Mouse (Mus musculus) lung, embryonic 15.5 days (tissue): ENCODE data around the gene Meaf6. TPM values are rescaled to one million over a fixed set of nuclear protein-coding genes. Genes with fewer than 3 reads are reported as not detected.

Experiments used
- polyA plus RNA-seq: library from polyadenylated mRNA; unstranded; fragments of >200 nt; fragmentation: Nextera tagmentation; extraction: Ambion mirVana; gene quantifications from 2 replicates; pipeline ENCODE4 v1.2.1, GENCODE M21; 2015

The Meaf6 gene
- polyA plus RNA-seq, 1 experiment from 2014 or later: 53.4 TPM

Other genes starting within 250 kb of the Meaf6 start
- gene Yrdc, start 234.5 kb upstream of the Meaf6 start, polyA plus RNA-seq: 36.1 and 40.5 TPM in 2 replicates
- gene 1110065P20Rik, start 233.9 kb upstream of the Meaf6 start, polyA plus RNA-seq: 58.2 and 59.0 TPM in 2 replicates
- gene Maneal, start 223.0 kb upstream of the Meaf6 start, polyA plus RNA-seq: 0.42 and 0.59 TPM in 2 replicates
- not detected in 2 replicates for gene Epha10, start 204.2 kb upstream of the Meaf6 start, polyA plus RNA-seq
- gene 9930104L06Rik, start 148.1 kb upstream of the Meaf6 start, polyA plus RNA-seq: 11.9 and 13.1 TPM in 2 replicates
- gene Cdca8, start 145.8 kb upstream of the Meaf6 start, polyA plus RNA-seq: 154 and 166 TPM in 2 replicates
- gene Rspo1, start 98.7 kb upstream of the Meaf6 start, polyA plus RNA-seq: 7.4 and 9.5 TPM in 2 replicates
- gene Gnl2, start 68.5 kb upstream of the Meaf6 start, polyA plus RNA-seq: 70.9 and 78.3 TPM in 2 replicates
- gene Dnali1, start 19.4 kb upstream of the Meaf6 start, polyA plus RNA-seq: 1.7 and 2.0 TPM in 2 replicates
- 31.0 and 32.9 TPM in 2 replicates for gene Snip1, start 18.5 kb upstream of the Meaf6 start, polyA plus RNA-seq
- gene Zc3h12a, start 42.7 kb downstream of the Meaf6 start, polyA plus RNA-seq: 0.57 and 0.60 TPM in 2 replicates